Mouse (Mus musculus) limb, embryonic 12.5 days (tissue): ENCODE results near the gene Arf1. TPM values are rescaled to one million over a fixed set of nuclear protein-coding genes. Genes with fewer than 3 reads are reported as not detected.

Source experiments
- ATAC-seq: fragments of 200-750 bp; cut with Nextera tagmentation; 2 replicates; pipeline ENCODE4 v1.8.0; 2017; ENCODE audit warnings: low read depth, moderate TSS enrichment; ENCODE audit not compliant: insufficient number of reproducible peaks, insufficient read depth, low FRiP score, low TSS enrichment
- H3K27ac ChIP-seq: fragments of 300-500 bp; sonication (generic); 2 replicates; pipeline ENCODE4 v1.5.1; 2016; ENCODE audit warnings: mild to moderate bottlenecking, moderate library complexity
- H3K27me3 ChIP-seq: fragments of 300-500 bp; sonication (generic); 2 replicates; pipeline ENCODE4 v1.6.1; 2016; ENCODE audit warnings: mild to moderate bottlenecking, moderate library complexity
- H3K36me3 ChIP-seq: fragments of 300-500 bp; sonication (generic); 2 replicates; pipeline ENCODE4 v1.6.1; 2016; ENCODE audit warnings: mild to moderate bottlenecking, moderate library complexity
- H3K4me1 ChIP-seq: fragments of 300-500 bp; sonication (generic); replicated peaks from 2 replicates; pipeline ENCODE4 v1.6.1; 2016
- H3K4me2 ChIP-seq: fragments of 300-500 bp; sonication (generic); 2 replicates; pipeline ENCODE4 v1.6.1; 2016; ENCODE audit warnings: mild to moderate bottlenecking, moderate library complexity
- H3K4me3 ChIP-seq: fragments of 300-500 bp; sonication (generic); replicated peaks from 2 replicates; pipeline ENCODE4 v1.5.1; 2016; ENCODE audit warnings: mild to moderate bottlenecking
- H3K9ac ChIP-seq: fragments of 300-500 bp; sonication (generic); replicated peaks from 2 replicates; pipeline ENCODE4 v1.6.1; 2016; ENCODE audit warnings: mild to moderate bottlenecking, moderate library complexity
- H3K9me3 ChIP-seq: fragments of 300-500 bp; sonication (generic); 2 replicates; pipeline ENCODE4 v1.6.1; 2016; ENCODE audit warnings: mild to moderate bottlenecking, moderate library complexity
- WGBS: fragments of 180-500 bp; shearing (Covaris S2); methylation state at CpG from one replicate; pipeline ENCODE4 v1.1.7; 2016; 5-methylcytosine and 5-hydroxymethylcytosine counted together
- polyA plus RNA-seq: library from polyadenylated mRNA; unstranded; fragments of >200 nt; fragmentation: Nextera tagmentation; extraction: Ambion mirVana; gene quantifications from 2 replicates; pipeline ENCODE4 v1.2.1, GENCODE M21; 2016

Gene Arf1
- polyA plus RNA-seq = 602 and 603 TPM in 2 replicates

DNA sequence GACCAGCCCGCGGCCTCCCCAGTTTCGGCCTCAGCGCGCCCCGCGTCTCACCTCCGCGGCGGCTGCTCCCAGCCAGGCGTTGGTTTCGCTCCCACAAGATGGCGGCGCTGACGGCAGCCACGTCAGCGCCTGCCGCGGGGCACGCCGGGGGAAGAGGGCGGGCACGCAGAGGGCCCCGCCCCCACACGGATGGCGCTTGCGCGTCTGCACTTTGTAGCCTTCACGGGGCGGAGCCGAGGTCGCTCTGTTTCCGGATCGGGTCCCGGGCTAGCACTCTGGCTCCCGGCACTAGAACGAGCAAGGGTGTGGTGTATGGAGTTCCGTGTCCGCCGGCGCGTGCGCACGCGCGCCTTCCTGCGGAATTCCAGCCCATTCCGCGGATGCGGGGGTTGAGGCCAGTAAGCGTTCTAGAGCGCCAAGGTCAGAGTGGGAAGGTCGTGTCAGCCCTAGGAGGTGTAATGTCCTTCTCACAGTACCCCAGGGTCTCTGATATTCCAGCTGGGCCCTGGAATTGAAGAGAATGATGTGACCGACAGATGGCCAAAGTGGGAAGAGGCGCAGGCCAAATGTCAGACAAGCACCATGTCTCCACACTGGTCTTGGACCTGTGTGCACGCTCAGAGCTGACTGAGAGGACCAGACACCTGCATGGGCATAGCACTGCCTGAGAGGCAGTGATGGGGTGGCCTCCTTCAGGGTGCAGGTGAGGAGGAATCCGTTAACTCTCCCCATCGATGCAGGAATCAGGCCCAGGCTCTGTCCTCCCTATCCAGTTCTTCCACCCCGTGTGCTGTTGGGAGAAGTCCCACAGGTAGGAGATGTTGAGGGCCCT is at the start of gene Arf1:
TSS of gene Arf1 (minus strand) at position 149 of the 832 bp plus-strand sequence.
- 5% methylated on average over 59 of the region's 59 CpGs for WGBS
- Histone ChIP-seq H3K4me3 (peak within 1 kb of the TSS; percentile 99), H3K36me3 (peaks cover 9% of the 10 kb centered on the region), H3K4me2 (peak within 1 kb of the TSS; percentile 81), H3K27me3 (peaks cover 3% of the 10 kb centered on the region; the same call in 1 of the 2 replicates), H3K4me1 (peaks cover 38% of the 10 kb centered on the region), H3K9me3 (no peaks in the 10 kb centered on the region), H3K9ac (peak within 1 kb of the TSS; percentile 99), H3K27ac (peak within 1 kb of the TSS; percentile 97)
- peak; percentile 94 for ATAC-seq

DNA sequence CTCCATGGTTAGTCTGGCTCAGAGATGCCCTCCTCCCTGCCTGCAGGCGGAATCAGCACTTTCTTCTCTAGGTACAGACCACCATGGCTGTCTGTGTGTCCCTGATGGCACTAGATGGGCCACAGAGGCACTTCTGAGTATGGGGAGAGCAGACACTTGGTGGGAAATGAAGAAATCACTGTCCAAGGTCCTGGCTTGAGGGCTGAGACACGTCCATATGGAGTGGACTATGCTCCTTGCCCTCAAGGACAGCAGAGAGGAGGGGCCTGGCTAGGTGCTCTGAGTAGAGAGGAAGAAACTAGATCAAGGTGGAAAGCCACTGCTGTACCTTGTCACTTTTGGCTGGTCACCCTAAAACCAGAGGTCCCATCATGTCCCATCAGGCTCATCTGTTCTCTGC is 48.8 kb upstream of the Arf1 start:
- ATAC-seq = no peak
- 36% methylated on average over 2 of the region's 2 CpGs for WGBS
- no peaks in the 10 kb centered on the region for H3K9me3 ChIP-seq
- no peak overlapping the region for H3K4me3 ChIP-seq
- no peak overlapping the region for H3K27ac ChIP-seq
- peaks cover 58% of the 10 kb centered on the region for H3K27me3 ChIP-seq
- H3K36me3 ChIP-seq = no peaks in the 10 kb centered on the region
- H3K9ac ChIP-seq = no peak overlapping the region
- H3K4me1 ChIP-seq = no peaks in the 10 kb centered on the region
- H3K4me2 ChIP-seq = no peak overlapping the region

DNA sequence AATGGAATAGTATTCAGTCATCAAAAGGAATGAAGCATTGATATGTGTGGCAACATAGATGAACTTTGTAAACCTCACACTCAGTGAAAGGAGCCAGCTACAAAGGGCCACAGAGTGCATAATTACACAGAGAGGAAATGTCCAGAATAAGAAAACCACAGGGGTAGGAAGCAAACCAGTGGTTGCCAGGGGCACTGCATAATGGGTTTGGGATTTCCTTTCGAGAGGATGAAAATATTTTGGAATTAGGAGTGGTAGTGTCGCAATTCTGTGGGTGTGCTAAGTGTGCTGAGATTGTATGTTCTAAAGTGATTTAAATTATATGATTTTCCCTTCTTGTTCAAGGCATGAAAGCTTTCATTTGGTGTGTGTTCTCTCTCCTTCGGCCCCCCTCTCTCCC is 46.1 kb upstream of the Arf1 start:
- H3K4me3 ChIP-seq = no peak overlapping the region
- H3K9me3 ChIP-seq = no peaks in the 10 kb centered on the region
- ATAC-seq = no peak
- H3K36me3 ChIP-seq = no peaks in the 10 kb centered on the region
- WGBS = 65% methylated on average over 3 of the region's 3 CpGs
- H3K9ac ChIP-seq = no peak overlapping the region
- H3K27me3 ChIP-seq = peaks cover 44% of the 10 kb centered on the region
- H3K4me1 ChIP-seq = no peaks in the 10 kb centered on the region
- no peak overlapping the region for H3K4me2 ChIP-seq
- no peak overlapping the region for H3K27ac ChIP-seq

DNA sequence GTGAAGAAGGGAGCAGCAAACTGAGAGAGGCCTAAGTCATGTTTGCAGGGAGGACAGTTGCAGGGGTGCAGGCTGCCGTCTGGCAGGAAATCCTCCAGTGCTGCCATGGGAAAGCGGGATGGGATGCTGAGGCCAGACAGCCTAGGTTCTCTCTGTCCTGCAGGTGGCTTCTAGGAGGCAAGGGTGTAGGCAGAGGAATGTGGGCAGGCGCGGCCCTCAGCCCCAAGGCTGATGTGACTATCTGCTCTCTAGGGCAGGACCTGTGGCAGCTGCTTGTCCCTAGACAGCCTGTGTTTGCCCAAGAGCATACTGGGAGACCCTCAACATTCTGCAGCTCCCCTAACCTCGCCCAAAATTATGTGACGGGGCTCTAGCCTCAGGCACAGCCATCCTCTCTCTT is 38.7 kb upstream of the Arf1 start:
- H3K27ac ChIP-seq = no peak overlapping the region
- ATAC-seq = no peak
- 0 out of 2 replicates have a peak, but pooled peaks cover 4% of the 10 kb centered on the region for H3K9me3 ChIP-seq
- H3K4me1 ChIP-seq = peaks cover 15% of the 10 kb centered on the region
- peaks cover 66% of the 10 kb centered on the region for H3K27me3 ChIP-seq
- H3K4me3 ChIP-seq = no peak overlapping the region
- no peak overlapping the region for H3K4me2 ChIP-seq
- 49% methylated on average over 6 of the region's 6 CpGs for WGBS
- no peaks in the 10 kb centered on the region for H3K36me3 ChIP-seq
- no peak overlapping the region for H3K9ac ChIP-seq

DNA sequence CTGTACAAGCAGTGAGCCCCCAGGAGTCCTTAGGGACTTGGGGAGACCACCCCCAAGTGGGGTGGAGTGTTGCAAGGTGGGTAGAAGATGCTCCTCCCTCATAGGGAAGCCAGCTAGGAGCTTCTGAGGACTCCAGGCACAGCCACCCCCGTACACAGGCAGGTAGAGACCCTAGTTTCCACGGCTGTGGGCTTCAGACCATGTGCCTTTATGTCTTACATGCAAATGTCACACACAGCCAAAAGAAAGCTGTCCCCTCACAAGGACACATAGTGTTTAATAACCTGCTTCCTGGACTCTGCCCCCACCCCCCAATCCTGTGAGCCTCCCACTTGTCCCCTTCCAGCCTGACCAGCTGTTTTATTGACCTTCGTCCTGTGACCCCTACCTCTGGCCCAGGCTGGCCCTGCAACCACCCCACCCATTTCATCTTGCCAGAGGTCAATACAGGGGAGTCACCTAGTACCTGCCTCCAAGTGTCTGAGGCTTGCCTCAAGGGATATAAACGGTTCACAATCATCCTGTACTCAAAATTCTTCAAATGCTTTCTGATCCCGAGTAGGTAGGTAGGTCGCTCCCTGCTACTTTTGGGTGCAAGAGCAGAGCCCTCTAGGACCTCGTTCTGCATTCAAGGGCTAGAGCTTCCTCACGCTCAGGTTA is 37.2 kb upstream of the Arf1 start:
- H3K4me1 ChIP-seq = peaks cover 15% of the 10 kb centered on the region
- H3K36me3 ChIP-seq = no peaks in the 10 kb centered on the region
- H3K27me3 ChIP-seq = peaks cover 64% of the 10 kb centered on the region
- ATAC-seq = no peak
- H3K9ac ChIP-seq = no peak overlapping the region
- no peak overlapping the region for H3K4me3 ChIP-seq
- 0 out of 2 replicates have a peak, but pooled peaks cover 4% of the 10 kb centered on the region for H3K9me3 ChIP-seq
- 51% methylated on average over 8 of the region's 8 CpGs for WGBS
- H3K27ac ChIP-seq = no peak overlapping the region
- no peak overlapping the region; the same call in 1 of the 2 replicates for H3K4me2 ChIP-seq

DNA sequence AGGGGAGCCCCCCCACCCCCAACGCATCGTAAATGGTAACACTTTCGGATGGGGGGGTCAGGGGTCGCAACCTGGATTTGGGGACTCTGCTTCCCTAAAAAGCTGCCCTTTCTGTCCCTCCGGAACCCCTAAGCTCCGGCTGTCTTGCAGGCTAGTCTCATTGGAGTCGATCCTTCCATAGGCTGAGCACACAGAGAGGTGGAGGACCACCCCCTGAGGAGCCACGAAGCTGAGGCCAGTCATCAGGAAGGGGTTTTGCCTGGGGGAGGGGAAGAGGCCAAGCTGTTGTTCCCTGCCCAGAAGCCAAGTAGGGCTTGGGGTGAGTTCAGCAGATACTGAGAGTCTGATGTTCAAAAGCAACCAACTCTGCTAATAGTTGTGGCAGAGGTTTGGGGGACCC is 36.5 kb upstream of the Arf1 start:
- H3K27ac ChIP-seq = no peak overlapping the region
- 2% methylated on average over 8 of the region's 8 CpGs for WGBS
- peaks cover 15% of the 10 kb centered on the region for H3K4me1 ChIP-seq
- 0 out of 2 replicates have a peak, but pooled peaks cover 4% of the 10 kb centered on the region for H3K9me3 ChIP-seq
- H3K27me3 ChIP-seq = peaks cover 64% of the 10 kb centered on the region
- H3K9ac ChIP-seq = peak overlapping the region; percentile 56
- peak overlapping the region; percentile 57 for H3K4me3 ChIP-seq
- ATAC-seq = no peak; the same call in 1 of the 2 replicates
- H3K36me3 ChIP-seq = no peaks in the 10 kb centered on the region
- H3K4me2 ChIP-seq = peak overlapping the region; percentile 88

DNA sequence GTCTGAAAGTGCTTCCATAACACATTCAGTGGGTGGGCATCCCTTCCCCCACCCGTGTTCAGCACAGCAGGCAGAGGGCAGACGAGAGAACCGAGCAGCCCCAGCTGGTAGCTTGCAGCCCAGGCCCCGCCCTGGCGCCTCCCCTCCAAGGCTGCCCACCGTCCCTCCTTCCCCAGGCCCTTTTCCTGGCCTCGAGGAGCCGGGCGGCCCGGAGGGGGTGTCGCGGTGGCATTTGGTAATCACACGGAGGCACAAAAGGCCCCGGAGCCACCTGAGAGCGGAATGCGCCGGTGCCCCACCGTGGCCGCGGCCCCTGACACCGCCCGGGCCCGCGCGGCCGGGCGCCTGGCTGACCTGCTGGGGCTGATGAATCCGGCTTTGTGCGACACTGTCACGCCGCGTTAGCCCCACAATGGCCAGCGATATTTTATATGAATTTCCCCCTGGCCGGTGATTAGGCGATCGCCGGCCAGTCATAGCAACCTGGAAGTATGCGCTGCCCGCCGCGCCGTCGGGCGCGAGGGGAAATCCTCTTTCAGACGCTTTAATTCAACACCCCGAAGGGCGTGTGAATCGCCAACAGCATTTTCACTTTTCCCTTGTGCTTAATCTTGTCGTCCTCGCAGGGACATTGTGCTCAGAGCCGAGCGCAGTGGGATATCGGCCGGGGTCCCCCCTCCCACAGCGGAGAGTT is 35.9 kb upstream of the Arf1 start:
- H3K9ac ChIP-seq = peak overlapping the region; percentile 56
- peak overlapping the region; percentile 57 for H3K4me3 ChIP-seq
- WGBS = 1% methylated on average over 56 of the region's 56 CpGs
- no peak overlapping the region for H3K27ac ChIP-seq
- H3K27me3 ChIP-seq = peaks cover 61% of the 10 kb centered on the region
- H3K36me3 ChIP-seq = no peaks in the 10 kb centered on the region
- H3K4me1 ChIP-seq = peaks cover 15% of the 10 kb centered on the region
- H3K4me2 ChIP-seq = peak overlapping the region; percentile 88
- 0 out of 2 replicates have a peak, but pooled peaks cover 4% of the 10 kb centered on the region for H3K9me3 ChIP-seq
- ATAC-seq = peak; percentile 71; the same call in 1 of the 2 replicates

DNA sequence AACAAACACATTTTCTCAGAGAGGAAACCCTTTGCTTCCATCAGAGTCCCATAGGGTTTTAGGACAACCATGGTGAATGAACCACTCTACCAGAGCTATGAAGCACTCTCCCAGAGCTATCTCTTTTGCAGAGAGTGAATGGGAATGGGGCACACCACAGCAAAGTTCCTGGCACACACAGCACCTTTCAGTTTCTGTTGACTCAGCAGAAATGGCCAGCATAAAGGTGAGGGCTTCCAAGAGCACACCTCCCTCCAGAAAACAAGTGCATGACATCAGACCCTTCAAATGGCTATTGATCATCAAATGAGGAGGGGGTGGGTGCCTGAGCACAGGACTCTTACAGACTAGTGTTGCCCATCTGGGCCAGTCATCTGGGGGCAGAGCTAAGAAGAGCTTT is 34.2 kb upstream of the Arf1 start:
- no peaks in the 10 kb centered on the region for H3K36me3 ChIP-seq
- H3K9ac ChIP-seq = no peak overlapping the region
- ATAC-seq = no peak
- H3K27me3 ChIP-seq = peaks cover 56% of the 10 kb centered on the region
- no peak overlapping the region for H3K4me3 ChIP-seq
- H3K4me1 ChIP-seq = peaks cover 15% of the 10 kb centered on the region
- H3K27ac ChIP-seq = no peak overlapping the region
- H3K9me3 ChIP-seq = no peaks in the 10 kb centered on the region
- H3K4me2 ChIP-seq = no peak overlapping the region

DNA sequence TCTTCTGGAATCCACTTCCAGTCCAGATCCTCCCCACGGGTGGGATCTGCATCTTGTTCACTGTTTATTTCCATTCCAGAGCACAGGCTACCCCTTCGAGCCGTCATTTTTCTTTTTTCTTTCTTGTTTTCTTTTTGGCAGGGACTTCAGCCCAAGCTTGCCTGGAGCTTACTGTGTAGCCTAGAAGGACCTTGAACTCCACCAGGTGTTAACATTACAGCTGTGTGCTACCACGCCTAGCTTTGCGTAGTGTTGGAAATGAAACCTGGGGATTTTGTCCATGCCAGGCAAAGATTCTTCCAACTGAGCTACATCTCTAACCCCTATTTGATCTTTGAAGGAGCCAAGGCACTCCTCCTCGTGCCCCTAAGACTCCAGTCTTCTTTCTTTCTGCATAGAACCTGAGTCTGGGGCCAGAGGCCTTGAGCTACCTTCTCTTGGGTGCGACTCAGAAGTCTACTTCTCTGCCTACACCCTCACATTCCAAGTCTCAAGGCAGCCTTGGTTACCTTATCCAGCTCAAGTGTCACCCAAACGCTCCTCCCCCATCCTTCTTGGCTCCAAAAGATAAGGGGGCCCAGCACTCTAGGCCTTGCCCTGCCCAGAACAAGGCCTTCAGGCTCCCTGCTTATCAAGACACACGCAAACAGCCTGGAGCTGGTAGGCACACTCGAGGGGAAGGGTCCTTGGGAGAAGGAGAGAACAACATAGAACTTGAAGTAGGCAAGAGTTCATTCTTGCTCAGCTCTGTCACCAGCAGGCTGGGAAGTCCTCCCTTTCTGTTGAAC is 32.8 kb upstream of the Arf1 start:
- 75% methylated on average over 10 of the region's 10 CpGs for WGBS
- no peak overlapping the region for H3K27ac ChIP-seq
- peaks cover 49% of the 10 kb centered on the region for H3K27me3 ChIP-seq

DNA sequence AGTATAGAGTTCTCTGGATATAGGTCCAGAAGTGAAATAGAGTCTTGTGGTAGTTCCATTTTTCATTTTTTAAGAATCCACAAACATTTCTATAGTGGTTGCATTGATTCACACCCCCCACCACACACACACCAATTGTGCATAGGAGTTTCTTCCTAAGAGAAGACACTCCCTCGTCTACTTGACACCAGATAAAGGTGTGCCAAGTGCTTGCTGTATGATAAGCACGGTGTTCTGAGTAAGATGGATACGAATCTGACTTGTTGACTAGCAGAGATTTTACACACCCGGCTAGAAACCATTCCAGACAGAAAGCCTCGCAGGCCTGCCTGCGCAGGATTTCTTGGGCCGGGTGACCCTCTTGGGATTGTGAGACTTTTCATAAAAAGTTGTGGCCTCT is 31.6 kb upstream of the Arf1 start:
- ATAC-seq = no peak
- WGBS = 87% methylated on average over 7 of the region's 7 CpGs
- peaks cover 11% of the 10 kb centered on the region for H3K4me1 ChIP-seq

More for the DNA sequence above, 32.8 kb upstream of the Arf1 start:
- Histone ChIP-seq H3K9ac (no peak overlapping the region), H3K36me3 (no peaks in the 10 kb centered on the region), H3K4me2 (no peak overlapping the region), H3K9me3 (no peaks in the 10 kb centered on the region), H3K4me1 (peaks cover 15% of the 10 kb centered on the region), H3K4me3 (no peak overlapping the region)
- ATAC-seq = no peak

More for the DNA sequence above, 31.6 kb upstream of the Arf1 start:
- no peak overlapping the region for H3K27ac ChIP-seq
- no peak overlapping the region for H3K9ac ChIP-seq
- no peaks in the 10 kb centered on the region for H3K36me3 ChIP-seq
- H3K4me3 ChIP-seq = no peak overlapping the region
- no peaks in the 10 kb centered on the region for H3K9me3 ChIP-seq
- peaks cover 45% of the 10 kb centered on the region for H3K27me3 ChIP-seq
- H3K4me2 ChIP-seq = no peak overlapping the region
